8 mouse cellular contexts compared by ENCODE assay signal in genomic region chr1:74817219-74817618, GRCm38 (mm10). TPM values are rescaled to one million over a fixed set of nuclear protein-coding genes. Genes with fewer than 3 reads are reported as not detected.
A peak's percentile ranks its signal among the peaks of the same experiment; 100 is the strongest.
DNase-seq lines count a peak whose midpoint lies in the region; ATAC-seq lines count a peak whose summit lies in the region.

No protein-coding gene starts in this region.

- peak overlapping the region; percentile 88 for H3K9ac ChIP-seq in heart, embryonic 16.5 days (ENCODE audit: low read length)
- H3K9ac ChIP-seq in hindbrain, embryonic 12.5 days: peak overlapping the region; percentile 76

- H3K4me1 ChIP-seq in heart, embryonic 16.5 days (ENCODE audit: control insufficient read depth, insufficient read depth, low read length): peaks cover 2% of the 10 kb centered on the region; the same call in 1 of the 2 replicates
- H3K4me1 ChIP-seq in hindbrain, embryonic 12.5 days: peaks cover 7% of the 10 kb centered on the region; the same call in 1 of the 2 replicates
- peaks cover 25% of the 10 kb centered on the region for H3K4me1 ChIP-seq in midbrain, embryonic 10.5 days

- no peak; the same call in 1 of the 2 replicates for ATAC-seq in heart, embryonic 16.5 days (replicated peaks; ENCODE audit: extremely low read depth, insufficient read depth, low FRiP score)
- ATAC-seq in activated CD4-positive, CD25-positive, alpha-beta regulatory T cell, adult 4 months: peak; percentile 28
- peak; percentile 57 for ATAC-seq in hindbrain, embryonic 12.5 days (ENCODE audit: low FRiP score)

- WGBS in heart, embryonic 16.5 days: 13% methylated on average over 14 of the region's 14 CpGs
- 17% methylated on average over 14 of the region's 14 CpGs for WGBS in hindbrain, embryonic 12.5 days
- WGBS in midbrain, embryonic 10.5 days: 15% methylated on average over 14 of the region's 14 CpGs

- no peak for DNase-seq in heart, adult 9 months (ENCODE audit: low spot score in 2 of 2)
- DNase-seq in midbrain, embryonic 10.5 days (ENCODE audit: low spot score): no peak
- no peak for DNase-seq in ovary, postnatal 10 days (ENCODE audit: low spot score)
- DNase-seq in frontal cortex, postnatal 10 days (ENCODE audit: low spot score in 2 of 2): no peak
- DNase-seq in embryo, embryonic 10 days (ENCODE audit: low spot score): no peak

- no peaks in the 10 kb centered on the region for H3K9me3 ChIP-seq in heart, embryonic 16.5 days (replicated peaks; ENCODE audit: control insufficient read depth, low read length)
- no peaks in the 10 kb centered on the region for H3K9me3 ChIP-seq in hindbrain, embryonic 12.5 days (replicated peaks)
- no peaks in the 10 kb centered on the region for H3K9me3 ChIP-seq in midbrain, embryonic 10.5 days (replicated peaks)

- H3K36me3 ChIP-seq in heart, embryonic 16.5 days (ENCODE audit: control insufficient read depth, insufficient read depth): no peaks in the 10 kb centered on the region
- no peaks in the 10 kb centered on the region for H3K36me3 ChIP-seq in hindbrain, embryonic 12.5 days
- H3K36me3 ChIP-seq in midbrain, embryonic 10.5 days: no peaks in the 10 kb centered on the region

- peak overlapping the region; percentile 71 for H3K4me2 ChIP-seq in heart, embryonic 16.5 days (ENCODE audit: low read depth, low read length)
- H3K4me2 ChIP-seq in hindbrain, embryonic 12.5 days (replicated peaks): peak overlapping the region; percentile 57

- peak overlapping the region; percentile 87 for H3K27ac ChIP-seq in heart, embryonic 16.5 days (ENCODE audit: low read length)
- peak overlapping the region; percentile 92 for H3K27ac ChIP-seq in hindbrain, embryonic 12.5 days
- H3K27ac ChIP-seq in midbrain, embryonic 10.5 days (replicated peaks): peak overlapping the region; percentile 91

- H3K4me3 ChIP-seq in heart, embryonic 16.5 days (ENCODE audit: low read length): peak overlapping the region; percentile 75
- H3K4me3 ChIP-seq in hindbrain, embryonic 12.5 days: peak overlapping the region; percentile 60
- H3K4me3 ChIP-seq in midbrain, embryonic 10.5 days: peak overlapping the region; percentile 65

- H3K27me3 ChIP-seq in heart, embryonic 16.5 days (ENCODE audit: control insufficient read depth, insufficient read depth, low read length): no peaks in the 10 kb centered on the region
- peaks cover 5% of the 10 kb centered on the region for H3K27me3 ChIP-seq in hindbrain, embryonic 12.5 days
- peaks cover 17% of the 10 kb centered on the region for H3K27me3 ChIP-seq in midbrain, embryonic 10.5 days (ENCODE audit: low read depth, poor library complexity, severe bottlenecking)

RNA-seq across cellular contexts. Expression of gene Wnt10a, which starts 25.9 kb away (rescaled TPM):
- polyA plus RNA-seq in heart, embryonic 16.5 days (2015; fragmentation: Nextera tagmentation; extraction: Ambion mirVana): 0.20 and 0.24 TPM in 2 replicates
- polyA plus RNA-seq in activated CD4-positive, CD25-positive, alpha-beta regulatory T cell, adult 4 months (2017; shearing (Covaris generic)): under 1 TPM in 1 of 2 experiments, not detected in 1; 0.53 TPM
- 1.2 and 2.3 TPM in 2 replicates for polyA plus RNA-seq in hindbrain, embryonic 12.5 days (2016; fragmentation: Nextera tagmentation; extraction: Ambion mirVana)
- 0.85 and 1.3 TPM in 2 replicates for polyA plus RNA-seq in midbrain, embryonic 10.5 days (2016; fragmentation: Nextera tagmentation; extraction: Ambion mirVana)

RNA-seq across cellular contexts. Expression of gene Cdk5r2, which starts 37.5 kb away (rescaled TPM):
- polyA plus RNA-seq in heart, embryonic 16.5 days (2015; fragmentation: Nextera tagmentation; extraction: Ambion mirVana): not detected in 2 replicates
- polyA plus RNA-seq in activated CD4-positive, CD25-positive, alpha-beta regulatory T cell, adult 4 months (2017; shearing (Covaris generic)): not detected
- polyA plus RNA-seq in hindbrain, embryonic 12.5 days (2016; fragmentation: Nextera tagmentation; extraction: Ambion mirVana): 6.9 and 7.5 TPM in 2 replicates
- polyA plus RNA-seq in midbrain, embryonic 10.5 days (2016; fragmentation: Nextera tagmentation; extraction: Ambion mirVana): 1.3 and 2.2 TPM in 2 replicates

RNA-seq across cellular contexts. Expression of gene Wnt6, which starts 45.5 kb away (rescaled TPM):
- 0.36 and 0.71 TPM in 2 replicates for polyA plus RNA-seq in heart, embryonic 16.5 days (2015; fragmentation: Nextera tagmentation; extraction: Ambion mirVana)
- polyA plus RNA-seq in activated CD4-positive, CD25-positive, alpha-beta regulatory T cell, adult 4 months (2017; shearing (Covaris generic)): not detected
- 9.6 and 11.4 TPM in 2 replicates for polyA plus RNA-seq in hindbrain, embryonic 12.5 days (2016; fragmentation: Nextera tagmentation; extraction: Ambion mirVana)
- polyA plus RNA-seq in midbrain, embryonic 10.5 days (2016; fragmentation: Nextera tagmentation; extraction: Ambion mirVana): 8.7 and 11.0 TPM in 2 replicates
